Mouse (Mus musculus) bone marrow macrophage, adult 2 months (primary cell): ENCODE measurements around the gene 1110017D15Rik.

Source experiments
- CTCF ChIP-seq: IDR thresholded peaks from 2 replicates; pipeline ENCODE4 v1.5.1; 2012; ENCODE audit warnings: low read depth, mild to moderate bottlenecking, low read length, moderate library complexity
- POLR2A ChIP-seq: IDR thresholded peaks from 2 replicates; pipeline ENCODE4 v1.6.1; 2012; ENCODE audit warnings: mild to moderate bottlenecking, low read depth, low read length, borderline replicate concordance

DNA sequence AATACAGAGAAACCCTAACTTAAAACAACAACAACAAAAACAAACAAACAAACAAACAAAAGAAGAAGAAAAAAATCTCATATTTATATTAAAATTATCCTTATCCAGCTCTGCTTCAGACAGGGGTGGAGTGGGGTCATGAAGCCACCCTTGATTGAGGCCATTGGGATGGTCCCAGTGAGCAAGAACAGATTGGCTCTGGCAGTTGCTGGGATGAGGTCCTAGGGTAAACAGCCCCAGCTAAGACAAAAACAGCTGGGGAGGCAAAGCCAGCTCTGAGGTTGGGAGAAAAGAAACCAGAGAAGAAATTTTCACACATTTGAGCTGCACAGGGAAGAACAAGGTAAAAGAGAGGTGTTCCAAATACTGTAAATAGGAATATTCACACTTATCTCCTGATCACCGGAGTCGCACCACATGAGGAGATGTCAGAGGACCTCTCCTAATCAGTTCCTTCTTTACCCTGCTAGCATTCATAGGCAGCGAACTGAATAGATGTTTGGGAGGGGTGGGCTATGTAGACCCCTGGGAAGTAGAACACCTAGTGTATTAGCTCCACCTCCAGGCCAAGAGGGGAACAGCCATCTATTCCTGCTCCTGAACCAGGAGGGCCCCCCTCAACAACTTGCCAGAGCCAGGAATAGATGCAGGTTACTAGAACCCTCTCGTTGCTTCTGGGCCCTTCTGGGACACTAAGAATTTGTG lies 38.2 kb downstream of the 1110017D15Rik start:
- no peak for TF ChIP-seq CTCF
- TF ChIP-seq POLR2A: no peak
